Mouse (Mus musculus) kidney, adult 8-10 months (tissue): ENCODE measurements around the gene Slc25a35.
A peak's percentile ranks its signal among the peaks of the same experiment; 100 is the strongest.
"Not testable (repeated sequence)": the region's sequence is repeated elsewhere in the genome, so short reads cannot be mapped to it uniquely, and the experiment has no call there.

Experiments
- DNase-seq, 2 experiments: peaks; one replicate each; pipeline ENCODE4 v3.0.0; 2022

Slc25a35 gene

DNA sequence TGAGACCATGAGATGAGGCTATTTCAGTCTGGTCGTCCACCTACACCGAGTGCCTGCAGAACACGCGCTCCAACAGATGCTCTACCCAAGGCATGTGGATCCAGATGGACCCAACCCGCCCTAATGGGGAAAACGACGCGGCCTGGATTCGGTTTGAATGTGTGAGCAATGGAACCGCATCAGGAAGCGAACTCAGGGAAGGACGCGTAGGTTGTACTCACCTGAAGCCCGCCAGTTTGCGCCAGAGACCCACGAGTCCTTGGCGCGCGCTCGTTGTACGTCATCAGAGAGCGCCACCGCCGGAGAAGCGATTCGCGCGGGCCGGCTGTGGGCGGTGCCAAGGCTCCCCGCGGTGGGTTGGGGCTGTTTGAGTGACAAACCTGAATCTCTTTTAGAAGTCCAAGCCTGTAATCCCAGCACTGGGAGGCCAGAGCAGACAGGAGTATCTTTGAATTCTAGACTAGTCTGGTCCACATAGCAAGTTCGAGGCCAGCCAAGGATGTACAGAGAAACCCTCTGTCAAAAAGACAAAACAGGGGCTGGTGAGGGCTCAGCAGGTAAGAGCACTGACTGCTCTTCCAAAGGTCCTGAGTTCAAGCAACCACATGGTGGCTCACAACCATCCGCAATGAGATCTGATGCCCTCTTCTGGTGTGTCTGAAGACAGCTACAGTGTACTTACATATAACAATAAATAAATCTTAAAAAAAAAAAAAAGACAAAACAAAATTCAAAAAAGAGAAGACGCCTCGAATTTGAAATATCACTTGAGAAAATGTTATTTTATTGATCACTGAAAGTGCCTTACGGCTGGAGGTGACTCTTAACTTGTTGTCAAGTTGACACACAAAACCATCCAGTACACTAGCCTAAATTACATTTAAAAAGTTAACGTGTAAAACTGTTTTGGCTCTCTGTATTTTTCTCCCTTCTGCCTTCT lies 40.5 kb downstream of the Slc25a35 start, which contains the start of gene Pfas:
TSS of gene Pfas (minus strand) at position 279 of the 940 bp plus-strand sequence.
- peak; percentile 70 to 82 for DNase-seq

- no peak for DNase-seq
These were observed 41.6 kb downstream of the Slc25a35 start for GRCm38 (mm10) chr11:69009508-69009907.

DNA sequence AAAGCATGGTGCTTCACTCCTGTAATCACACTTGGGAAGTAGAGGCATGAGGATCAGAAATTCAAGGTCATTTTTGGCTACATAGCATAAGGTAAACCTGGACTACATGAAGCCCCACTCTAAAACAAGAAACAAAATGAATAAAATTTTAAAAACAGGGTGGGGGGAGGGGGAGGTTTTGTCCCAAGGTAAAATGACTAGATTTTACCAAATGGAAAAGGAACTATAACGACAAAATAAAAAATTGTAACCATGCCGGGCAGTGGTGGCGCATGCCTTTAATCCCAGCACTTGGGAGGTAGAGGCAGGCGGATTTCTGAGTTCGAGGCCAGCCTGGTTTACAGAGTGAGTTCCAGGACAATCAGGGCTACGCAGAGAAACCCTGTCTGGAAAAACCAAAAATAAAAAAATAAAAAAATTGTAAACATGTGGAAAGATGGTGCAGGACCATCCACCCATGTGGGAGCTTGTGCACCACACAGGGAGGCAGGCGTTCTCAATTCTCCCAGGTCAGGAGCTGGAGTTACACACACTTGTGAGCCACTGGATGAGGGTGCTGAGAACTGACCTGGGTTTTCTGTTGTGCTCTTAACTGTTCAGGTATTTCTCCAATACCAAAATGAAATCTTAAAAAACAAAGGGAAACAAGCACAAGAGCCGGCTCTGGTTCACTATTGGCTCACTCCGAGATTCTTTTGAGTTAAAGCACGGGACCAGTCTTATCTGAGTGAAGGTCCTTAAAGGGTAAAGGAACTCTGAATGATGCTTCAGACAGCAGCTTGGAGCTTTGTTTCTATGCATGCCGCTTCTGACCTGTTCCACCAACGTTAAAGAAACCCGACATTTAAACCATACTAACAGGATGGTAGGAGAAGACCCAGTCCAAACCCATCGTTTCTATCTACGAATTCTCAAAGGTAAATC lies 42.7 kb downstream of the Slc25a35 start:
- no peak for DNase-seq

DNA sequence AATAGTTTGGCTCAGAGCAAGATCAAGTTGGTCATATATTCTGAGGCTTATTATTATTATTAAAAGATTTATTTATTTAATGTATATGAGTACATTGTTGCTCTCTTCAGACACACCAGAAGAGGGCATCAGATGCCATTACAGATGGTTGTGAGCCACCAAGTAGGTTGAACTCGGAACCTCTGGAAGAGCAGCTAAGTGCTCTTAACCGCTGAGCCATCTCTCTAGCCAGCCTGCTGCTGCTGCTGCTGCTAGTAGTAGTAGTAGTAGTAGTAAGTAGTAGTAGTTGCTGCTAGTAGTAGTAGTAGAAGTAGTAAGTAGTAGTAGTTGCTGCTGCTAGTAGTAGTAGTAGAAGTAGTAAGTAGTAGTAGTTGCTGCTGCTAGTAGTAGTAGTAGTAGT lies 43.5 kb downstream of the Slc25a35 start:
- DNase-seq = not testable (repeated sequence)

- peak; percentile 93 to 95 for DNase-seq
These were observed 44.2 kb downstream of the Slc25a35 start for GRCm38 (mm10) chr11:69012071-69012601.

DNA sequence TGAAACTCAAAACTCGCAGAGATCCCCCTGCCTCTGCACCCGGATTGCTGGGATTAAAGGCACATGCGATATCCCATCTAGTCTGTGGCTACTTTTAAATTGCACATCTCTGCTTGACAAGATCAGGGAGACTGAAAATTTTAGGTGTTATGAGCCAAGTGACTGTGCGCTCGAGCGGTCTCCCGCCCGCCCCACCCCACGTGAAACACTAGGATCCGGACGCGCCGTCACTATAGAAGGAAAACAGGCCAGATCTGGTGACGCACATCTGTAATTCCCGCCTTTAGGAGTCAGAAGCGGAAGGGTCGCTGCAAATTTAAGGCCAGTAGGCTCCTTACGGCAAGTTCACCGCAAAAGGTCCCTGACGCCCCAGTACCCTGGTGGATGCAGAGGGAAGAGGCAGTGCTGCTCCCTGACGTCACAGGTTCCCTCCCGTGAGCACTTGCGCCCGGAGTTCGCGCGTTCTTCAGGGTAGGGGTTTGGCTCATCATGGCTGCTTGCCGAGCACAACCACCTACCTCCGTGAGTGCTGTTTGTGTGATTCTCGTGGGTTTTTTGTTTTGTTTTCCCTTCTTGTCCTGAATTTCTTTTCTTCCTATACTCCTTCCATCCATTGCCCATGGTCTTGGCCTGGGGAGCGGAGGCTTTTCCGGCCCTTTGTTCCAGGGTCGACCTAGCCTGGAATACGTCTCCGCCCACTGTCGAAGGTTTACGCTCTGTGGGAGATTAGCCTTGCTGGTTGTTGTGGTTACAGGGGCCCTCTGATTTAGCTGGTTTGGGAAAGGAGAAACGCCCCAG lies 47.9 kb downstream of the Slc25a35 start, which contains the start of gene Ctc1:
TSS of gene Ctc1 (plus strand) at position 268 of the 798 bp plus-strand sequence.
- DNase-seq = peak; percentile 85 to 88

- DNase-seq = no peak
These were observed 48.8 kb downstream of the Slc25a35 start for GRCm38 (mm10) chr11:69016755-69017154.

- DNase-seq = no peak
These were observed 52.8 kb downstream of the Slc25a35 start for GRCm38 (mm10) chr11:69020691-69021090.
